Mouse (Mus musculus): Measurements from ENCODE around the gene Frmpd3. TPM values are rescaled to one million over a fixed set of nuclear protein-coding genes. Genes with fewer than 3 reads are reported as not detected.

Frmpd3 gene
- polyA plus RNA-seq, 1 experiment from 2014 or later = not detected

GRCm38 (mm10) chrX:140406501-140406900 lies 64.4 kb downstream of the Frmpd3 start:
- Histone ChIP-seq H3K9me3 (replicated peaks) (no peaks in the 10 kb centered on the region), H3K4me2 (no peak overlapping the region), H3K4me1 (replicated peaks) (no peaks in the 10 kb centered on the region; the same call in 1 of the 2 replicates), H3K36me3 (replicated peaks) (no peaks in the 10 kb centered on the region), H3K4me3 (replicated peaks) (no peak overlapping the region), H3K27ac (replicated peaks) (no peak overlapping the region), H3K9ac (no peak overlapping the region), H3K27me3 (no peaks in the 10 kb centered on the region; the same call in 1 of the 2 replicates)
- peak; percentile 58 for ATAC-seq (ENCODE audit: insufficient read depth)

GRCm38 (mm10) chrX:140407593-140407992 lies 65.5 kb downstream of the Frmpd3 start:
- Histone ChIP-seq H3K4me2 (no peak overlapping the region), H3K36me3 (replicated peaks) (no peaks in the 10 kb centered on the region), H3K9me3 (replicated peaks) (no peaks in the 10 kb centered on the region), H3K4me3 (replicated peaks) (no peak overlapping the region), H3K27ac (replicated peaks) (no peak overlapping the region), H3K4me1 (replicated peaks) (no peaks in the 10 kb centered on the region; the same call in 1 of the 2 replicates), H3K9ac (no peak overlapping the region), H3K27me3 (no peaks in the 10 kb centered on the region; the same call in 1 of the 2 replicates)
- ATAC-seq (ENCODE audit: insufficient read depth) = no peak
- WGBS (ENCODE audit: insufficient replicate concordance) = 38% methylated on average over 5 of the region's 5 CpGs

GRCm38 (mm10) chrX:140418467-140418866 lies 76.4 kb downstream of the Frmpd3 start:
- Histone ChIP-seq H3K9me3 (replicated peaks) (no peaks in the 10 kb centered on the region), H3K4me2 (no peak overlapping the region), H3K4me3 (replicated peaks) (no peak overlapping the region), H3K4me1 (replicated peaks) (no peaks in the 10 kb centered on the region), H3K27ac (replicated peaks) (no peak overlapping the region), H3K9ac (no peak overlapping the region), H3K27me3 (peaks cover 3% of the 10 kb centered on the region; the same call in 1 of the 2 replicates), H3K36me3 (replicated peaks) (no peaks in the 10 kb centered on the region)
- no peak for ATAC-seq (ENCODE audit: insufficient read depth)
- 58% methylated on average over 4 of the region's 4 CpGs for WGBS (ENCODE audit: insufficient replicate concordance)

GRCm38 (mm10) chrX:140427124-140427523 lies 85.1 kb downstream of the Frmpd3 start:
- no peaks in the 10 kb centered on the region for H3K4me1 ChIP-seq (replicated peaks)
- WGBS (ENCODE audit: insufficient replicate concordance) = 53% methylated on average over 4 of the region's 4 CpGs
- no peak for ATAC-seq (ENCODE audit: insufficient read depth)

GRCm38 (mm10) chrX:140428252-140428651 lies 86.2 kb downstream of the Frmpd3 start:
- Histone ChIP-seq H3K4me3 (replicated peaks) (no peak overlapping the region), H3K4me1 (replicated peaks) (no peaks in the 10 kb centered on the region), H3K36me3 (replicated peaks) (no peaks in the 10 kb centered on the region), H3K4me2 (no peak overlapping the region), H3K9ac (no peak overlapping the region), H3K9me3 (replicated peaks) (no peaks in the 10 kb centered on the region), H3K27me3 (no peaks in the 10 kb centered on the region; the same call in 1 of the 2 replicates), H3K27ac (replicated peaks) (no peak overlapping the region)
- ATAC-seq (ENCODE audit: insufficient read depth) = no peak
- WGBS (ENCODE audit: insufficient replicate concordance) = 52% methylated on average over 8 of the region's 8 CpGs

More at GRCm38 (mm10) chrX:140427124-140427523, 85.1 kb downstream of the Frmpd3 start:
- Histone ChIP-seq H3K27me3 (no peaks in the 10 kb centered on the region; the same call in 1 of the 2 replicates), H3K9ac (no peak overlapping the region), H3K27ac (replicated peaks) (no peak overlapping the region), H3K9me3 (replicated peaks) (no peaks in the 10 kb centered on the region), H3K4me2 (no peak overlapping the region), H3K36me3 (replicated peaks) (no peaks in the 10 kb centered on the region), H3K4me3 (replicated peaks) (no peak overlapping the region)

- H3K4me1 ChIP-seq (replicated peaks) = no peaks in the 10 kb centered on the region
- no peak overlapping the region for H3K4me3 ChIP-seq (replicated peaks)
- H3K4me2 ChIP-seq = no peak overlapping the region
- H3K9ac ChIP-seq = no peak overlapping the region
- H3K27me3 ChIP-seq = no peaks in the 10 kb centered on the region; the same call in 1 of the 2 replicates
- WGBS (ENCODE audit: insufficient replicate concordance) = 64% methylated on average over 5 of the region's 5 CpGs
- no peak overlapping the region for H3K27ac ChIP-seq (replicated peaks)
- H3K9me3 ChIP-seq (replicated peaks) = no peaks in the 10 kb centered on the region
- no peaks in the 10 kb centered on the region for H3K36me3 ChIP-seq (replicated peaks)
- no peak for ATAC-seq (ENCODE audit: insufficient read depth)
Observed at GRCm38 (mm10) chrX:140429985-140430384, 87.9 kb downstream of the Frmpd3 start.

- 67% methylated on average over 12 of the region's 12 CpGs for whole genome bisulfite sequencing (ENCODE audit: insufficient replicate concordance)
- no peaks in the 10 kb centered on the region; the same call in 1 of the 2 replicates for H3K27me3 ChIP-seq
- no peaks in the 10 kb centered on the region for H3K36me3 ChIP-seq (replicated peaks)
Observed at GRCm38 (mm10) chrX:140430506-140430905, 88.4 kb downstream of the Frmpd3 start.

GRCm38 (mm10) chrX:140431981-140432380 lies 89.9 kb downstream of the Frmpd3 start:
- 73% methylated on average over 15 of the region's 15 CpGs for WGBS (ENCODE audit: insufficient replicate concordance)
- no peaks in the 10 kb centered on the region for H3K4me1 ChIP-seq (replicated peaks)
- no peaks in the 10 kb centered on the region for H3K9me3 ChIP-seq (replicated peaks)
- H3K4me2 ChIP-seq = no peak overlapping the region
- no peak overlapping the region for H3K27ac ChIP-seq (replicated peaks)
- no peaks in the 10 kb centered on the region for H3K36me3 ChIP-seq (replicated peaks)
- H3K4me3 ChIP-seq (replicated peaks) = no peak overlapping the region
- H3K27me3 ChIP-seq = no peaks in the 10 kb centered on the region; the same call in 1 of the 2 replicates
- no peak for ATAC-seq (ENCODE audit: insufficient read depth)
- H3K9ac ChIP-seq = no peak overlapping the region

More at GRCm38 (mm10) chrX:140430506-140430905, 88.4 kb downstream of the Frmpd3 start:
- Histone ChIP-seq H3K9me3 (replicated peaks) (no peaks in the 10 kb centered on the region), H3K4me1 (replicated peaks) (no peaks in the 10 kb centered on the region), H3K27ac (replicated peaks) (no peak overlapping the region), H3K4me2 (no peak overlapping the region), H3K9ac (no peak overlapping the region), H3K4me3 (replicated peaks) (no peak overlapping the region)
- ATAC-seq (ENCODE audit: insufficient read depth) = no peak

- Histone ChIP-seq H3K4me2 (no peak overlapping the region), H3K4me1 (replicated peaks) (no peaks in the 10 kb centered on the region), H3K36me3 (replicated peaks) (no peaks in the 10 kb centered on the region), H3K27ac (replicated peaks) (no peak overlapping the region), H3K27me3 (no peaks in the 10 kb centered on the region), H3K9ac (no peak overlapping the region), H3K9me3 (replicated peaks) (no peaks in the 10 kb centered on the region), H3K4me3 (replicated peaks) (no peak overlapping the region)
- WGBS (ENCODE audit: insufficient replicate concordance) = 74% methylated on average over 11 of the region's 11 CpGs
- ATAC-seq (ENCODE audit: insufficient read depth) = no peak
Observed at GRCm38 (mm10) chrX:140432786-140433185, 90.7 kb downstream of the Frmpd3 start.

- Histone ChIP-seq H3K4me3 (replicated peaks) (no peak overlapping the region), H3K9me3 (replicated peaks) (no peaks in the 10 kb centered on the region), H3K36me3 (replicated peaks) (no peaks in the 10 kb centered on the region), H3K27me3 (no peaks in the 10 kb centered on the region), H3K4me1 (replicated peaks) (no peaks in the 10 kb centered on the region), H3K27ac (replicated peaks) (no peak overlapping the region), H3K9ac (no peak overlapping the region), H3K4me2 (no peak overlapping the region)
- no peak for ATAC-seq (ENCODE audit: insufficient read depth)
Observed at GRCm38 (mm10) chrX:140437906-140438305, 95.8 kb downstream of the Frmpd3 start.

GRCm38 (mm10) chrX:140445551-140445950 lies 103.5 kb downstream of the Frmpd3 start:
- Histone ChIP-seq H3K27ac (replicated peaks) (no peak overlapping the region), H3K36me3 (replicated peaks) (no peaks in the 10 kb centered on the region), H3K9me3 (replicated peaks) (no peaks in the 10 kb centered on the region), H3K4me1 (replicated peaks) (no peaks in the 10 kb centered on the region), H3K27me3 (no peaks in the 10 kb centered on the region), H3K4me3 (replicated peaks) (no peak overlapping the region), H3K4me2 (no peak overlapping the region), H3K9ac (no peak overlapping the region)
- WGBS (ENCODE audit: insufficient replicate concordance) = 64% methylated on average over 13 of the region's 13 CpGs
- no peak for ATAC-seq (ENCODE audit: insufficient read depth)

- Histone ChIP-seq H3K4me1 (replicated peaks) (no peaks in the 10 kb centered on the region), H3K27ac (replicated peaks) (no peak overlapping the region), H3K4me3 (replicated peaks) (no peak overlapping the region), H3K4me2 (no peak overlapping the region), H3K9me3 (replicated peaks) (no peaks in the 10 kb centered on the region), H3K36me3 (replicated peaks) (no peaks in the 10 kb centered on the region), H3K9ac (no peak overlapping the region), H3K27me3 (no peaks in the 10 kb centered on the region)
- 57% methylated on average over 3 of the region's 3 CpGs for WGBS (ENCODE audit: insufficient replicate concordance)
- no peak for ATAC-seq (ENCODE audit: insufficient read depth)
Observed at GRCm38 (mm10) chrX:140450071-140450470, 108.0 kb downstream of the Frmpd3 start.
